Mouse (Mus musculus) regulatory T cell (primary cell): Measurements from ENCODE around the gene Parp2.

Experiments
- in situ Hi-C: fragments of 300-600 bp; cut with MboI, MseI; formaldehyde crosslinking; loops from one replicate; pipeline ENCODE4 v1.15.1; 2025; ENCODE audit warnings: high pct_unique_total_duplicates

Parp2 gene

GRCm38 (mm10) chr14:50807487-50808072 is at the start of gene Parp2, which contains the start of gene Ccnb1ip1:
TSS of gene Parp2 (plus strand) at chr14:50807841.
TSS of gene Ccnb1ip1 (minus strand) at chr14:50807732.
- in situ Hi-C loops, result loop anchor here (5.0 to 25.0 kb wide), 3 partner anchors 115 to 1770 kb away; partner anchors contain the start of genes Apex1, Olfr750 and Osgep

GRCm38 (mm10) chr14:50758416-50759085 is 49.1 kb upstream of the Parp2 start:
- in situ Hi-C loops, result loop anchor here (25.0 kb wide), 2 partner anchors 696 to 896 kb away; no protein-coding TSS in a partner anchor

GRCm38 (mm10) chr14:50765736-50766135 is 41.9 kb upstream of the Parp2 start:
- in situ Hi-C loops, result loop anchor here (25.0 kb wide), 2 partner anchors 703 to 903 kb away; no protein-coding TSS in a partner anchor

- in situ Hi-C loops, result loop anchor here (25.0 kb wide), 2 partner anchors 709 to 909 kb away; no protein-coding TSS in a partner anchor
Measured at GRCm38 (mm10) chr14:50771342-50771741, 36.3 kb upstream of the Parp2 start.

GRCm38 (mm10) chr14:50782166-50782565 is 25.5 kb upstream of the Parp2 start:
- in situ Hi-C loops, result no loop called here

GRCm38 (mm10) chr14:50784391-50785250 is 23.0 kb upstream of the Parp2 start:
- in situ Hi-C loops, result no loop called here

GRCm38 (mm10) chr14:50785251-50785637 is 22.4 kb upstream of the Parp2 start, which contains the start of gene Ttc5:
TSS of gene Ttc5 (minus strand) at chr14:50785519.
- in situ Hi-C loops, result no loop called here

GRCm38 (mm10) chr14:50788157-50788556 is 19.5 kb upstream of the Parp2 start:
- in situ Hi-C loops, result no loop called here

GRCm38 (mm10) chr14:50795261-50795935 is 12.2 kb upstream of the Parp2 start:
- in situ Hi-C loops, result no loop called here

GRCm38 (mm10) chr14:50795965-50796364 is 11.7 kb upstream of the Parp2 start:
- in situ Hi-C loops, result no loop called here

GRCm38 (mm10) chr14:50796464-50796863 is 11.2 kb upstream of the Parp2 start:
- in situ Hi-C loops, result no loop called here

GRCm38 (mm10) chr14:50798512-50798911 is 9.1 kb upstream of the Parp2 start:
- in situ Hi-C loops, result no loop called here

- in situ Hi-C loops, result loop anchor here (25.0 kb wide), 1 partner anchor 1762 kb away; no protein-coding TSS in a partner anchor
Measured at GRCm38 (mm10) chr14:50799502-50800259, 8.0 kb upstream of the Parp2 start.

GRCm38 (mm10) chr14:50802441-50802840 is 5.2 kb upstream of the Parp2 start:
- in situ Hi-C loops, result loop anchor here (25.0 kb wide), 1 partner anchor 1765 kb away; no protein-coding TSS in a partner anchor

- in situ Hi-C loops, result loop anchor here (25.0 kb wide), 1 partner anchor 1766 kb away; no protein-coding TSS in a partner anchor
Measured at GRCm38 (mm10) chr14:50802843-50803562, 4.6 kb upstream of the Parp2 start.

- in situ Hi-C loops, result loop anchor here (5.0 to 25.0 kb wide), 3 partner anchors 118 to 1767 kb away; partner anchors contain the start of genes Apex1, Olfr750 and Osgep
Measured at GRCm38 (mm10) chr14:50804683-50805082, 3.0 kb upstream of the Parp2 start.

GRCm38 (mm10) chr14:50806469-50806868 is 1.2 kb upstream of the Parp2 start:
- in situ Hi-C loops, result loop anchor here (5.0 to 25.0 kb wide), 3 partner anchors 116 to 1769 kb away; partner anchors contain the start of genes Apex1, Olfr750 and Osgep

GRCm38 (mm10) chr14:50813060-50813459 is 5.4 kb downstream of the Parp2 start:
- in situ Hi-C loops, result loop anchor here (25.0 kb wide), 1 partner anchor 1776 kb away; no protein-coding TSS in a partner anchor

GRCm38 (mm10) chr14:50823240-50823639 is 15.6 kb downstream of the Parp2 start:
- in situ Hi-C loops, result loop anchor here (25.0 kb wide), 1 partner anchor 1786 kb away; no protein-coding TSS in a partner anchor
